In genomic region chr11:119209371-119210025, GRCm38 (mm10) we compare ENCODE assay signal across 8 mouse cellular contexts. TPM values are rescaled to one million over a fixed set of nuclear protein-coding genes. Genes with fewer than 3 reads are reported as not detected.
DNase-seq lines count a peak whose midpoint lies in the region; ATAC-seq and TF ChIP-seq lines count a peak whose summit lies in the region.

No protein-coding gene starts in this region.

- peak overlapping the region; percentile 39; the same call in 1 of the 2 replicates for H3K27ac ChIP-seq in midbrain, embryonic 13.5 days
- H3K27ac ChIP-seq in midbrain, embryonic 10.5 days (replicated peaks) = no peak overlapping the region; the same call in 1 of the 2 replicates
- no peak overlapping the region for H3K27ac ChIP-seq in lung, postnatal 0 days (ENCODE audit: low read length)

- ATAC-seq in midbrain, embryonic 13.5 days = no peak
- peak; percentile 85 for ATAC-seq in lung, postnatal 0 days

- H3K4me3 ChIP-seq in midbrain, embryonic 13.5 days (replicated peaks) = no peak overlapping the region
- H3K4me3 ChIP-seq in midbrain, embryonic 10.5 days = no peak overlapping the region
- H3K4me3 ChIP-seq in lung, postnatal 0 days (ENCODE audit: low read depth, low read length) = no peak overlapping the region

- no peak for DNase-seq in midbrain, embryonic 10.5 days (ENCODE audit: low spot score)
- peak; percentile 75 for DNase-seq in cerebellum, adult 8-10 months
- peak; percentile 71 for DNase-seq in gastrocnemius, postnatal 25 days
- DNase-seq in lung, postnatal 0 days (ENCODE audit: low spot score) = peak; percentile 81
- DNase-seq in frontal cortex, postnatal 25 days (ENCODE audit: low spot score in 2 of 2) = no peak
- DNase-seq in spleen, postnatal 36 days (ENCODE audit: low spot score in 2 of 2) = no peak
- no peak for DNase-seq in embryo, embryonic 10.5 days (ENCODE audit: low spot score)

- H3K4me1 ChIP-seq in midbrain, embryonic 13.5 days (replicated peaks) = peaks cover 36% of the 10 kb centered on the region
- H3K4me1 ChIP-seq in midbrain, embryonic 10.5 days = peaks cover 32% of the 10 kb centered on the region
- H3K4me1 ChIP-seq in lung, postnatal 0 days (ENCODE audit: insufficient read depth, low read depth, low read length) = peaks cover 12% of the 10 kb centered on the region; the same call in 1 of the 2 replicates

- 84% methylated on average over 10 of the region's 10 CpGs for WGBS in midbrain, embryonic 13.5 days
- 91% methylated on average over 10 of the region's 10 CpGs for WGBS in midbrain, embryonic 10.5 days
- 58% methylated on average over 10 of the region's 10 CpGs for WGBS in lung, postnatal 0 days

- H3K9me3 ChIP-seq in midbrain, embryonic 13.5 days = no peaks in the 10 kb centered on the region
- H3K9me3 ChIP-seq in midbrain, embryonic 10.5 days (replicated peaks) = no peaks in the 10 kb centered on the region
- no peaks in the 10 kb centered on the region for H3K9me3 ChIP-seq in lung, postnatal 0 days (ENCODE audit: low read length)

- no peak overlapping the region for H3K4me2 ChIP-seq in midbrain, embryonic 13.5 days (replicated peaks)
- no peak overlapping the region for H3K4me2 ChIP-seq in lung, postnatal 0 days (replicated peaks; ENCODE audit: low read depth, low read length)

- no peaks in the 10 kb centered on the region for H3K27me3 ChIP-seq in midbrain, embryonic 13.5 days
- no peaks in the 10 kb centered on the region for H3K27me3 ChIP-seq in midbrain, embryonic 10.5 days (ENCODE audit: low read depth, poor library complexity, severe bottlenecking)
- H3K27me3 ChIP-seq in lung, postnatal 0 days (replicated peaks; ENCODE audit: insufficient read depth, low read length) = no peaks in the 10 kb centered on the region

- TF ChIP-seq CTCF in lung, postnatal 0 days (IDR thresholded peaks at IDR 0.05) = no peak

- peaks cover 46% of the 10 kb centered on the region for H3K36me3 ChIP-seq in midbrain, embryonic 13.5 days
- peaks cover 66% of the 10 kb centered on the region for H3K36me3 ChIP-seq in midbrain, embryonic 10.5 days
- H3K36me3 ChIP-seq in lung, postnatal 0 days (ENCODE audit: insufficient read depth, low read length) = peaks cover 19% of the 10 kb centered on the region

- H3K9ac ChIP-seq in midbrain, embryonic 13.5 days (replicated peaks) = no peak overlapping the region
- no peak overlapping the region for H3K9ac ChIP-seq in lung, postnatal 0 days (replicated peaks; ENCODE audit: low read depth)

- TF ChIP-seq EP300 in lung, postnatal 0 days (IDR thresholded peaks at IDR 0.05) = peak; percentile 46; the same call in 1 of the 2 replicates

RNA-seq across cellular contexts. Expression of gene Tbc1d16, which starts 18.8 kb away (rescaled TPM):
- 50.0 and 53.1 TPM in 2 replicates for polyA plus RNA-seq in midbrain, embryonic 13.5 days (2015; fragmentation: Nextera tagmentation; extraction: Ambion mirVana)
- 27.0 and 29.6 TPM in 2 replicates for polyA plus RNA-seq in midbrain, embryonic 10.5 days (2016; fragmentation: Nextera tagmentation; extraction: Ambion mirVana)
- 10 to 100 TPM; 16.1 to 20.9 TPM for total RNA-seq in gastrocnemius, postnatal 25 days (2021)
- 11.9 and 12.9 TPM in 2 replicates for polyA plus RNA-seq in lung, postnatal 0 days (2015; fragmentation: Nextera tagmentation; extraction: Ambion mirVana)

RNA-seq across cellular contexts. Expression of gene Ccdc40, which starts 18.9 kb away (rescaled TPM):
- polyA plus RNA-seq in midbrain, embryonic 13.5 days (2015; fragmentation: Nextera tagmentation; extraction: Ambion mirVana) = 17.6 and 18.1 TPM in 2 replicates
- polyA plus RNA-seq in midbrain, embryonic 10.5 days (2016; fragmentation: Nextera tagmentation; extraction: Ambion mirVana) = 20.6 and 21.8 TPM in 2 replicates
- total RNA-seq in gastrocnemius, postnatal 25 days (2021) = under 1 TPM in 1 of 2 experiments, not detected in 1; 0.41 TPM
- 6.1 and 6.3 TPM in 2 replicates for polyA plus RNA-seq in lung, postnatal 0 days (2015; fragmentation: Nextera tagmentation; extraction: Ambion mirVana)

RNA-seq across cellular contexts. Expression of gene Gaa, which starts 58.2 kb away (rescaled TPM):
- polyA plus RNA-seq in midbrain, embryonic 13.5 days (2015; fragmentation: Nextera tagmentation; extraction: Ambion mirVana) = 49.9 and 50.7 TPM in 2 replicates
- 32.0 and 33.6 TPM in 2 replicates for polyA plus RNA-seq in midbrain, embryonic 10.5 days (2016; fragmentation: Nextera tagmentation; extraction: Ambion mirVana)
- 100 to 1,000 TPM; 110 to 138 TPM for total RNA-seq in gastrocnemius, postnatal 25 days (2021)
- polyA plus RNA-seq in lung, postnatal 0 days (2015; fragmentation: Nextera tagmentation; extraction: Ambion mirVana) = 39.1 and 45.1 TPM in 2 replicates

Comparison
In these comparisons a context has a peak if more than half of its experiments do, and no peak if none do; other contexts are left out.
1. DNase-seq: peak in cerebellum, adult 8-10 months (single experiment), gastrocnemius, postnatal 25 days (single experiment) and lung, postnatal 0 days (single experiment); none in midbrain, embryonic 10.5 days (single experiment), frontal cortex, postnatal 25 days (0 of 2), spleen, postnatal 36 days (0 of 2) and embryo, embryonic 10.5 days (single experiment).